Mouse (Mus musculus) mouse embryonic stem cell (cell line): ENCODE data around the gene Agtr1a.

Source experiments
- in situ Hi-C, 2 experiments: fragments of 300-500 bp; cut with MboI; formaldehyde crosslinking; loops; 1 replicate in 1 of 2; 3 replicates in 1 of 2; pipeline ENCODE4 v1.14.3; 2019 to 2020; ENCODE audit warnings: low sequenced_read_pairs in 2 of 2, low pct_unique_long_range_greater_than_20kb in 1 of 2, mixed read lengths in 1 of 2; ENCODE audit not compliant: unreplicated experiment in 1 of 2

Agtr1a gene

DNA sequence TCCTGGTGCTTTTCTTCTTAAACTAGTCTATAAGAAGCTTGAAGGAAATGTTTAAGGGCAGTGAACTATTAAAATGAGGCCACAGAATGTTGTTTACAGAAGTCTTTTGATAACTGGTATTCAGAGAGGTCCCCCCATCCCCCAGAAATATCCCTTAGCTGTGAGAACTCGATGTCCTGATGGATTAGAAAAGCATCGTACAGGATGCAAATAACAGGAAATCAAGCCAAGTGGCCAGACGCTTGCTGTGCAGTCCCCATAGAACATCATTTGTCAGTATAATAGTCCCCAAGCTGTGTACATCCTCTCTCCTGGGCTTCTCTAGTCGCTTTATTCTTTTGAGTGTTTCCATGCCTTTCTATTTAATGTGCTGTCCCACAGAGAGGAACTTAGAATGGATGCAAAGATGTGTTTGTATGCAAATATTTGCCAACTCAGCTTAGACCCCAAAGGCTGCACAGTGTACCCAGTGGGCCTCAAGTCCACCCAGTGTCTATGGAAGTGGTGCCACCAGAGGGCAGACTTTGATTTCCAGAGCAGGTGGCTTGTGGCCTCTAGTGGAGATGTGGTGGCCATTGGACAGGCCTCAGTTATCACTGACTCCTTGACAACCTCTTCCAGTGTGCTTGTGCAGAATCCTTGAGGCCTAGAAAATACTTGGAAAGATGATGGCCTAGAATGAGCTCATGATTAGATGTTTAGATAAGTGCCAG lies 22.4 kb downstream of the Agtr1a start:
- in situ Hi-C loops, result no loop called here

GRCm38 (mm10) chr13:30359886-30360285 lies 23.6 kb downstream of the Agtr1a start:
- in situ Hi-C loops, result no loop called here

DNA sequence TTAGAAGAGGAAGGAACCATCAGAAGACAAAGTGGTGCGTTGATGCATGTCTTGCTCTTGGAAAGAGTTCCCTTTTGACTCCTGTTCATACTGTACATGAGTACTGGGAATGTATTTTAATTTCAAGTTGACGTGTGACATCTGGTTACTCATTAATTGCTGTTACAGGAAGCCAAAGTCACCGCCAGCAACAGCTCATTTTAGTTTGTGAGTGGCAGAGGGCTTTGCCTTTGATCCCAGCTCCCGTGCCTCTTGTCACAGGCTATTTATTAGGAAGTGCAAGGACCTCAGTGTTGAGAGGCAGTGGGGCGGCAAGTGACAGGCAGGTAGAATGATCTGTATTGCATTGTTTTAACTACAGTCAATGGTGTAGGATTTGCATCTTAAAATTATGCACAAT lies 24.8 kb downstream of the Agtr1a start:
- in situ Hi-C loops, result no loop called here

GRCm38 (mm10) chr13:30362048-30362447 lies 25.8 kb downstream of the Agtr1a start:
- in situ Hi-C loops, result no loop called here

DNA sequence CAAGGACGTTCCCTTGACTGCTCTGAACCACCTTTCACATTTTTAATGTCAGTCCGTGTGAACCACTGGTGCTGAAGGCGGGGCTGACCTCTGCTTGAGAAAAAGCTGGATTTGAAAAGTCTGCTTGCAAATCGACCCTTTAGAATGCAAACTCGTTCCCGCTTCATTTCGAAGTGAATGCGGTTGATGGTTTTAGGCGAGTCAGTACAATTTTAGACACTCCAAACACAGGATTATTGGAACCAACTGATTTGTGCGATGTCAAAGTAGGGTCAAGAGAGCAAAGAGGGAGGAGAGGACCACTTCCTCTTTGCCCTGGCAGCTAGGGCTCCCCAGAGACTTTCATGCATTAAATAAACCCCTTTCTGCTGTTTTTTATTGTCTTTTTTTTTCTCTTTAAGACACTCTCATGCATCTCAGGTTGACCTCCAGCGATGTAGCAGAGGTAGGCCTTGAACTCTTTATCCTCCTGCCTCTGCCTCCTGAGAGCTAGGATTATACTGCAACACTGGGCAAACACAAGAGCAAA lies 27.9 kb downstream of the Agtr1a start:
- in situ Hi-C loops, result no loop called here

GRCm38 (mm10) chr13:30364780-30365179 lies 28.5 kb downstream of the Agtr1a start:
- in situ Hi-C loops, result no loop called here

GRCm38 (mm10) chr13:30365378-30365777 lies 29.1 kb downstream of the Agtr1a start:
- in situ Hi-C loops, result no loop called here

- in situ Hi-C loops, result no loop called here
These were observed 31.9 kb downstream of the Agtr1a start for GRCm38 (mm10) chr13:30368116-30368515.

- in situ Hi-C loops, result no loop called here
These were observed 32.5 kb downstream of the Agtr1a start for GRCm38 (mm10) chr13:30368746-30369145.

- in situ Hi-C loops, result no loop called here
These were observed 42.6 kb downstream of the Agtr1a start for GRCm38 (mm10) chr13:30378868-30379267.

DNA sequence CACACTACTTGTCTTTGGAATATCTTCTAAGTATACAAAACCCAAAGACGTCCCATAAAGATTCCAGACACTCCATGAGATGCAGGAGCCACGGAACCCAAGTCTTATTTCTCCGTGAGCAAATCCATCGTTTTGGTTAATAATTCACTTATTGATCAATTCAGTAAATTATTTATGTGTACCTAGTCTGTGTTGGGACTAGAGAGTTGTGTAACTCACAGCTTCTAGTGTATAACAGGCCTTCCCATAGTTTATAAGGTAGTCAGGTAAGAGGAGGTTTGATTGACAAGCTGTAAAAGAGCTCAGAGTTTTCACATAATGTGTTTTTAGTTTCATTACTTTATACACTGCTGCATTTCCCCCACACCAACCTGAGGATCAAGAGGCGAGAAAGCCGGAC lies 48.9 kb downstream of the Agtr1a start:
- in situ Hi-C loops, result no loop called here

DNA sequence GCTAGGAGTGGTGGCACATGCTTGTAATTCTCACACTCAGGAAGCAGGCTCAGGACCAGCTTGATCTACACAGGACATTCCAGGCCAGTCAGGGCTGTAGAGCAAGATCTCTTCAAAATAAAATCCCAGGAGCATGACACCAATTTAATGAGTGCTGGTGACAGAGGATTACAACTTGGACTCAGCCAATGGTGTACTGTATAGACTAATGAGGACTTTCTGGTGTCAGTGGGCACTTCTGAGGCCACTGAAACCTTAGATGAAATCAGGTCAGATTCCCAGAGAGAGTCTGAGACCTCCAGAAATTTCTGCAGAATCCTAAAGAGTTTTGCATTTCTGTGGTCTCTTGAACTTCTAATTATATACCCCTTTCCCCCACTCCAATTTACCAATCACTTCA lies 57.9 kb downstream of the Agtr1a start:
- in situ Hi-C loops, result no loop called here

GRCm38 (mm10) chr13:30396431-30396830 lies 60.2 kb downstream of the Agtr1a start:
- in situ Hi-C loops, result no loop called here

DNA sequence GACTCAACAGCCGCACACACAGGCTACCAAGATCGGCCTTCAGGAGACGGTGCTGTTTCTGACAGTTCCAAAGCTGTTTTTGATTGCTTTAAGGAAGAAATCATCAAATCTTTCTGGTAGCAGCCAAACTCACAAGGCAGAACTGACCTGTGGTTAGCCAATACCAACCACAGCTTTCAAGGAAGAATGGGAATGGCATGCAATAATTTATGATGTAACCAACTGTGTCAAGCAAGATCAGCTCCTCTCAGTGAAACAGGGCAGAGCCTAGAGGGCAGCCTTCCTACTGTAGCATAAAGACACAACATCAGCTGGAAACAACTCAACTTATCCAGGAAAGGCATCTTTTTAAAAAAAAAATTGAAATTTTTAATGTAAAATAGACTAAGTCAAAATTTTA lies 62.6 kb downstream of the Agtr1a start:
- in situ Hi-C loops, result no loop called here

DNA sequence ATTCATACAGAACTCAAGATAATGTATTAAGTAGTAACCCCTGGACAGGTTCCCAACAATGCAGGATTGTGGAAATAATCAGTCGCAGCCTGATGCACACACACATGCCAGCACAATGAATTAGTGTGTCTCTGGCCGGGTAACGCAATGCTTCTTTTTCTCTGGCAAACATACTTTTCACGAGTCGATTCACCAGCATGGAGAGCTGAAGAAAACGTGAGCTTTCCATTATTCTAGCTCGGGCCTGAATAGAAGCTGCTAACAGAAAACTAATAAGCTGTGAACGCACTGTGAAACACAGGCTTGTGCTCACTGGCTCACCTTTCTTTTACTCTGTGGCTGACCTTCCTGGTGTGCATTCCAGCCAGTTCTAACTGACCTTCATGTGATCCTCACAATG lies 64.4 kb downstream of the Agtr1a start:
- in situ Hi-C loops, result no loop called here

GRCm38 (mm10) chr13:30403874-30404273 lies 67.6 kb downstream of the Agtr1a start:
- in situ Hi-C loops, result no loop called here

DNA sequence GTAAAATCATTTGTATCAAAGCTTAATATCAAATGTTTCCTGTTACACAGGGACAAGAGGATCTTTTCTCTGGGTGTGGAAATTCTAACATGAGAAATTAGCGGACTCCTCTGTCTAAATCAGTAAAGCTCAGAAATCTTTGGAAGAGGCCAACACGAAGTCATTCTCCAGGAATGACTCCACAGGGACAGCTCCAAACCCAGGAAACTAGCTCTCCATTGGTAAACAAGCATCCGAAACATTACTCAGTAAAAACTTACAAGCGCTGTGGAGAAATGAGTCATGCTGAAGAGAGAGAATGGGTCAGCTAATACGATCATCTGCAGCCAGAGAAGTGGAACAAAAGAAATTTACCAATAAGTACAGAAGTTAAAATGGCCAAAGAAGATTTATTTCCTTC lies 82.4 kb downstream of the Agtr1a start:
- in situ Hi-C loops, result no loop called here

GRCm38 (mm10) chr13:30427008-30427407 lies 90.8 kb downstream of the Agtr1a start:
- in situ Hi-C loops, result no loop called here

- in situ Hi-C loops, result no loop called here
These were observed 91.2 kb downstream of the Agtr1a start for GRCm38 (mm10) chr13:30427436-30427835.
